Mouse (Mus musculus): ENCODE results near the gene Dusp22.

The Dusp22 gene

DNA sequence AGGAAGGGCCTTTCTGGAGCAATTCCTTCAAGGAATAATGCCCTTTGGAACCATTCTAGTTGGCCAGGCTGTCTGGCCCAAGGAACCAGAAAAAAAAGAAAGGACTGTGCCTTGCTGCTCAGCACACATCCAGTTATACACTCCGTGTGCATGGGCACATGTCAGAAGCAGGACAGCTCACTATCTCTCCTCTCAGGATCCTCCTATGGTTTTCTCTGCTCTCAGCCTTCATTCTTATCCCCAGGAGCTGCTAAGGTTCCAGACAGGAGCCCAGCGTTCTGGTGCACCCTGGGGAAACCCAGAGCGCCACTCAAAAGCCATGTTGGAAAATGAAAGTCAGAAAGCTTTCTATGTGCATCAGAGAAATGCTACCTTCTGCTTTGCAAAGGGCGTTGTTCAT is 55.8 kb downstream of the Dusp22 start:
- DNase-seq (ENCODE audit: low spot score) = no peak

DNA sequence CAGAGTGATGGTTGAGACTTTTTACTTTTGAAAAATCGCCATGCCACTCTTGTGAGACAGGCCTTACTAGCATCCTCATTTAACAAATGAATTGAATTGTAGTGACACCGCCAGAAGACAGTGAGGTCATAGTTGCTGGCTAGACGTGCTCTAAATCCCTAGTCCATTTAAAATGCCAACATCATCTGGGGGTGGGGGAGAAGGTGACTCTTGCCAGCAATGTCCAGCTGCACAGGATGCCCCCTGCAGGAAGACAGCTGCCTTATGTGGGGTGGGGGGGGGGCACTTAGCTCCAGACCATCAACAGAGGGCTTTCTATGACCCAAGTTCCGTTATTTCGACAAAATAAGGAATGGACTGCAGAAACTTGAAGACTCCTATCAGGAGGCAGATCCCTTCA is 56.8 kb downstream of the Dusp22 start:
- DNase-seq (ENCODE audit: low spot score) = no peak

DNA sequence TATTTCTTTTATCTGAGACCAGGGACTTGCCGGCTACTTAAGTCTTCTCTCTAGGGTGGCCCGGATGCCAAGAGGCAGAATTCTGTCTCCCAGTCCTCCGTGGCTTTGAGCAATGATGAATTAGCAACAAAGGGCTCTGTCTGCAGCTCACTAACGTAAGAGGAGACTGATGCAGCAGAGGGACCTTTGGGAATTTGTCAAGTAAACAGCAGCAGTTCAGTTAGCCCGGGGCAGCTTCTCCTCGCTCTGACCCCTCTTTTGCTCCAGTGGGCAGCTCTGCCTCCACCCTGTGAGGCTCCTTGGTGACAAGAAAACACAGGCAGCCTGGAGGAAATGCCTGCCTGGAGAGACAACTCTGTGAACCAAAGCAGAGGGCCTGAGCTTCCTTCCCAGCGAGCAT is 62.8 kb downstream of the Dusp22 start:
- no peak for DNase-seq (ENCODE audit: low spot score)

DNA sequence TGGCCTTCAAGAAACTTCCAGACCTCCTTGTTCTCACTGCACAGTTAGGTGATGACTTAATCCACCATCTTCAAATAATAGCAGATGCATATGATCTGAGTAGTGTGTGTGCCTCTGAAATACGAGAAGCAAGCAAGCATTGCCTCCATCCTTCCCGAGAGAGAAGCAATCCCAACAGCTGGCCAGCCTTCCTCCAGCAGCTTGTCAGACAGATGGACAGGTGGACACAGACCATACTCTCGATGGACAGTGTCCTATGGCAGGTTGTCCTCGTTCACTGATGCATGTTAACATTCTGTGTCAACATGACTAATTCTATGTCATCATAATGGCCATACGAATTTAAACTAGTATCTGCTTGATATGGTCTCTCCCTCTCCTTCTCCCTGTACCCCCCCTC is 63.5 kb downstream of the Dusp22 start:
- no peak for DNase-seq (ENCODE audit: low spot score)

DNA sequence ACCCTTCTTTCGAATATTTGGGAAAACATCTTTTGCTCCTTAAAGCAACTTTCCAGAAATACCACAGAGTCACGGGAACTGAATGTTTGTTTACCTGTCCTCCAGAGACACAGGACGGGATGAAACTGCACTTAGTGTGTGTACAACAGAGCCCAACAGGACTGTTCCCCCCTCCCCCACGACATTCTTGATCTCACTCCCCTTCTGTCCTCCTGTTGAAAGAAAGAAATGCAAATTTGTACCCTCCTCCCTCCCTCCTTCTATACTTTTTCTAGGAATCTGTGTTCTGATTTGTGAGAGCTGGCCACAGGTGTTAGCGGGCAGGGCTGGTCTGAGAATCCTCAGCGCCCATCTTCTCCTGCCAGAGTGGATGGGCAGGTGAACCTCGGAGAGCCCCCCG is 64.1 kb downstream of the Dusp22 start:
- DNase-seq (ENCODE audit: low spot score) = no peak

DNA sequence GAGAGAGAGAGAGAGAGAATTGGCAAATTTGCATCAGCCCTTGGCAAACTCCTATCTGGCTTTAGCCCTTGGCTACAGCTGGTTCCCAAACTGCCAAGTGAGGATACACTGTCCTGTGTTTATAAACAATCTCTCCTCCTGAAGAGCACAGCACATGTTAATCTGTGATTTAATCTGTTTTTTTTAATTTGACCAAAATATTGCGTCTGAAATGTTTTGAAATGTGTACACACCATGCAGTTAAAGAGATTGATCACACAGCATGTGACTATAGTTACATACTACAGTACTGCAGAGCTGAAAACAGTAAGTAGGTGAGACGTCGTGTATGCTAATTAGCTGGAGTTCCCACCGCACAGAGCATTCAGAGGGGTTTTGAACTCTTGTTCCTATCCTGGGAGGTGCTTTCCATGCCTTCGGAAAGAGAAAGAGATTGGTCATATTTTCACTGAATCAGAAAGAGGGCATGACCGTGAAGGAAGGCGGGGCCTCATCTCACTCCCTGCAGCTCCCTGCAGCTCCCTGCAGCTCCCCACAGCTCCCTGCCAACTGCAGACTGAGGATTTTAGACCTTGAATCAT is 65.0 kb downstream of the Dusp22 start:
- DNase-seq (ENCODE audit: low spot score) = no peak

DNA sequence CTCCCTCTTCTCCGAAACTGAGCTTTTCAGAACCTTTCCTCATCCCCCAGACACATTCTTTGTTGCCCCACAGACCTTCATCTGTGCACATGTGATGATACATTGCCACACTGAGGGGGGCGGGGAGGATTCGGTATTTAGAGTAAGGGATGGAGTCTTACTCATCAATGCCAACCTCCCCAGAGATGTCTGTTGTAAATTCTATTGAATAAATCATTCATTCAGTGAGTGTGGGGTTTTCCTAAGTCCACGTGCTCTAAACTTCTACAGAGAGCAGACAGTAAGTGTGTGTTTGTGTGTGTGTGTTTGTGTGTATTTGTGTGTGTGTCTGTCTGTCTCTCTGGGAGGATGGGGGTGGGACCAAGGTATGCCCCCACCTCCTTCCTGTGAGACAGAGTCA is 67.1 kb downstream of the Dusp22 start:
- DNase-seq (ENCODE audit: low spot score) = no peak

DNA sequence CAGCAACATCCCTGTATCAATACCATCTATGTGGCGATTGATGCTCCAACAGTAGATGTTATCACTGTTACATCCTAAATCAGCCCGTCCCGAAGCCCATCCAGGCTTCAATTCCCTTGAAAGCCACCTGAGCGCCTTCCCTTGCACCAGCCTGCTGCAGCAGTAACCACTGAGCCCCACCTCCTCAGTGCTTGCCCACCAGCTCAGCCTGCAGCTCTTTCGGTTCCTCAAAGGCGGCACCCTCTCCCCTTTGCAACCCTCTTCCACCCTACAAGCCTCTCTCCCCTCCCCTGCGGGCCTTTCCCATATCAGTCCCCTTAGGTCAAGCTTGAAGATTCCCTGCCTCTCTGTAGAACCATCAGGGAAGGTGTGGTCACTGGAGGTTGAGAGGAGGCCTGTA is 68.4 kb downstream of the Dusp22 start:
- DNase-seq (ENCODE audit: low spot score) = no peak

DNA sequence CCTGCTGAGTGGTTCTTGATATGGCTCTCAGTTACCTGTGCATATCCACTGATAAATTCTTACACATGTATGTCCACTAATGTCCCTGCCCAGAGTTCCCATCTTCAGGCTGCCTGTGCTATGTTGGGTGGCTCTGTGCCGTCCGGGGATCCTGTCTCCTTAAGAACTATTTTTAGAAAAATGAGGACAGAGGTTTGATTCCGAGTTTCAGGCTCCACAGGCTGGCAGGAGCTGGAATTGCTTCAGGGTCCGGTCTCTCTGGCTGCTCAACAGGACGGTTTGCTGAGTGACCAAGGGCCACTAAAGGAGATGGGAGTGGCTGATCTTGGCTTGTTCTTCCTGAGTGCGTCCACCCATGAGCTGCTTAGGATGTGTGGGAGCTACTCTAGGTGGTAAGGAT is 69.4 kb downstream of the Dusp22 start:
- no peak for DNase-seq (ENCODE audit: low spot score)

DNA sequence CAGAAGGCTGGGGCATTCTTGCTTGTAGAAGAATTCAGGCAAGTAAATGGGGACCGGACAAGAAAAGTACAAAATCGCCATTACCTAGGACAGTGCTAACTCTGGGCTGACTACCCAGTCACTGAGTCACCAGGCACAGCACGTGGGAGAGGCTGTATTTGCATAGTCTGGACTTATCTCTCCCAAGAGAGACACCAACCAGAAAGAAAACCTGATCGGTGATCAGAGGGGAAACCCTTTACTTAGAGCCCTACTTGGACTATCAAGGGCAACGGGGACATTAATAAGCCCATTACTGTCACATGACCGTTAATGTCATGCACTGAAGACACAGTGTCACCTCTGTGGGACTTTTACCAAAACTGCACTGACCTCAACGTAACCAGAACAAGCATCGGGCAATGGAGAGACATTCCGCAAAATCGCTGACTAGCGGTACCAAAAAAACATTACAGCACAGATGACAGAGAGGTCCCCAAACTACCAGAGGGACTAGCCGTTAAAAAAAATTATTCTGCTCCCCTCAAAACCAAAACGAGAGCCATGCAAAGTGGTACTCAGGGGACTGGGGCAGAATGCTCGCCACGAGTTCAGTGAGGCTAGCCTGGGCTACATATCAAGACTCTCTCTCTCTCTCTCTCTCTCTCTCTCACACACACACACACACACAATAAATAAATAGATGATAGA is 70.5 kb downstream of the Dusp22 start:
- DNase-seq (ENCODE audit: low spot score) = no peak

DNA sequence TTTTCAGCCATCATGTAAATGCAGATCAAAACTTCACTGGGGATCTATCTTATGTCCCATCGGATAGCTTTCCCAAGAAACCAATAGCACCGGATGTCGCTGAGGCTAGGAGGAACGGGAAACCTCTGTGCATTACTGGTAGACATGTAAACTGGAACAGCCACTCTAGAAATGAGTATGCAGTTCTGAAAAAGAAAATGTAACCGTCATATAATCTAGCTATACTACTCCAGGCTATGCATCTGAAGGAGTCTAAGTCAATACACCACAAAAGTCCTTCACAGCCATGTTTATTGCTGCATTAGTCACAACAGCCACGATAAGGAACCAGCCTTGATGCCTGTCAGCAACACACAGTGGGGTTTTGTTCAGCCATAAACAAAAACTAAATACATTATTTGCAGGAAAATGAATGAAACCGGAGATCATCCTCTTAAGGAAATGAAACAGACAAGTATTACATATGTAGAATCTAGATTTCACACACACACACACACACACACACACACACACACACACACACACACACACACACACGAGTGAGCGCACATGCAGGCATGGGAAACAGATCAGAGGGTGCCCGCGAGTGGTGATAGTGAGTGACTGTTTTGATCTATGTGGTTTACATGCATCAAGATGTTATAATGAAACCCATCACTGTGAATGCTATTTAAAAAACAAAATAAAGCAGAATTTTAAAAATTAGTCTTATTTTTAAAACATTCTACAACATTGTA is 73.1 kb downstream of the Dusp22 start:
- DNase-seq (ENCODE audit: low spot score) = peak; percentile 44

DNA sequence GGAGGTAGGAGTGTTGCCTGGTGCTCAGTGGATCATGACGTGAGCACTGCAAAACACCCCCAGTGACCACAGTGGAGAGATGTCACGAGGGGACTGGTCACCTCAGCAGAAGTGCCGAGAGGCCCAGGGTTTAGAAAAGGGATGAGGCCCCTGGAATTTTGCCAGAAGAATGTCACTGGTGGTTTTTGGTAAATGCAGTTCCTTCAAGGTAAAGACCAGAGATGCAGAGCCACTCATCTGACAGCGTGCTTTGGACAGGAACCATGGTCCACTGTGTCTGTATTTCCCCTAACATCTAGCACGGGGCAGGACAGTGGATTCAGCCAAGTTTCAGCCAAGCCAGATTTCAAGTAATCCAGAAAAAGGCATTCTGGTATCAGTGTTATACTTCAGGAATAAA is 76.9 kb downstream of the Dusp22 start:
- no peak for DNase-seq (ENCODE audit: low spot score)

DNA sequence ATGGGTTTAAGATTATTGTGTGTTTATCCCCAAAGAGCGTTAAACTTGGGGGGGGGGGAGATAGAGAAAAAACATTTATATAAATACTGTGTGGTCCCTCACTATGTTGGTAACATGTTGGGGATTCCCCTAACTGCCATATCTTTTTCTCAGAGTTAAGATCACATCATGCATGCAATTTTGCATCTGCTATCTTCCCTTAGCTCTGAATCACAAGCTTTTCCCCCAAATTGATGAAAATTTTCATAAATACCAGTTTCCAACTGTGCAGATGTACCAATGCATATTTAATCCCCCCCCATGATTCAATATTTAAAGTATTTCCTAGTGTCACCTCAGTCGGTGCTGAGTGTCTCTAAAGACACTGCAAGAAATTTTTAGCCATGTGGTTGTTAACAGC is 77.5 kb downstream of the Dusp22 start:
- DNase-seq (ENCODE audit: low spot score) = no peak

DNA sequence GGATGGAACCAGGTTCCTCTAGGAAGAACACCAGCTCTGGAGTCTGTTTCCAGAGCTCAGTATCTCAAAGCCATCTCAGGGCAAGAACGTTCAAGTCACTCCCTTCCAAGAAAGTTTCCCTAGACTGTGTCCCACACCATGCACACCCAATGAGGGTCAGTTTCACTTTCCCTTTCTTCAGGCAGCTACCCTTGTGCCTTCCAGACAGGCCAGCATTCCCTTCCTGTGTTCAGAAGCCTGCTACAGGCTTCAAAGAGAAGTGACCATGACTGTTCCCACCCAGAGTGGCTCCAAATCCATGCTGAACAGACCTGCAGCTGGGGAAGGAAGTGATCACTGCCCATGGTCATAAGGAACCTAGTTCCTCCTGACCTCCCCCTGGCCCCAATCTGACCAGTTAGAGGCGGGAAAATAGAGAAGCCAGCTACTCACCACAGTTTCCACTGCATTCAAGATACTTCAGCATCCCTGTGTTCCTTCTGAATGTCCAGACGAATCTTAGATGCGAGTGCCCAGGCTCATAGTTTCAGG is 78.6 kb downstream of the Dusp22 start:
- no peak for DNase-seq (ENCODE audit: low spot score)

DNA sequence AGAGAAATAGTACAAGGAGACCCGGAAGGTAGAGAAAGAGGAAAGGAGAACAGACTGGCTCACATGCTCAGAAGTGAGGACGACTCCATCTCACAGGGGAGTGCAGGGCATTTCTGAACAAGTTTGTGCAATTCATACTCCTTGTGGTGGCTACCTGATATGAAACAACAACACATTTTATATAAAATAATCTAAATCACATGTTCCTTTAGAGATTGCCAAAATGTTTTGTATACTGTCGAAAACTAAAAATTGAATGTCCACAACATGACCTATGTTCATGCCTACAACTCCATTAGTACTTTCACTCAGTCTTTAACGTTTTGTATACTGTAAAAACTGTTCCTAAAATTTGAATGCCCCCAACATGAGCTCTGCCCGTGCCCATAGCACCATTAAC is 81.4 kb downstream of the Dusp22 start:
- no peak for DNase-seq (ENCODE audit: low spot score)

DNA sequence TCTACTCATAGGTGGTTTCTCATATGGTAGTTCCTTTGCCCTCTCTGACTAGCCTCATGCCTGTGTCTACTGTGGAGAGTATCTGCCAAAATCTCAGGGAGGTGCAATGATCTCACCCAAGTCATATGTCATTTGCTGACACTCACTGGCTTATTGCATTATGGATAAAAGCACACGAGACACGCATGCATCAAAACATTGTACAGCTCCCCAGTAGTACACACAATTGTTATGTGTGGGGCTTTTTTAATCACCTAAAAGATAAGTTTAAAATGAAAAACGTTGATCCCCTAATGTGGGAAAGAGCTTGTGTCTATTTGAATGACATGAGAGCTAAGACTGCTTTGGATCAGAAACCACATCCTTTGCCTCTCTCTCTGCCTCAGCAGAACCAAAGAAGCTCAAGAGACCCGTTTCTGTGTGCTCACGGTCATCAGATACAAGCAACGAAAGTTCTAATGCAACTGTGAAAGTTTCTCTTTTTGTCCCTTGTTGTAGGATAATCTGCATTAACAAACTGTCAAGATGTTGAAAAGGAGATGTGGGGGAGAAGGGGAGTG is 82.7 kb downstream of the Dusp22 start:
- DNase-seq (ENCODE audit: low spot score) = peak; percentile 42

DNA sequence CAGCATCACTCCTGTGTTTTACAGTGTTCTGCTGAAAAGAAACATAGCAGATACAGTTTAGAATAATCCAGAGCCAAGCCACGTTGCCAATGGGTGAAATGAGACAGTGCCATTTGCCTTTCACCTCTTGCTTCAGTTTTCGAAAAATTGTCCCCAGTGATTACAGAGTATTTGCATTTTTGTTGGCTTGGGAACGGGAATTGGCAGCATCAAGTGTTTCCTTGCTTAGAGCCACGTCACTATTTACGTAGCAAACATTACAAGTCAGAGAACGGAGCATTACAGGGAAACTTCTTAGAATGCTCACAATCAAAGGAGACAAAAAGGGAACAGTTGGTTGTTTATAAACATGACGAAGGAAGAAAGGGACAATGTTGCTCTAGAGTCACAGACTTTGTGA is 85.3 kb downstream of the Dusp22 start:
- no peak for DNase-seq (ENCODE audit: low spot score)

DNA sequence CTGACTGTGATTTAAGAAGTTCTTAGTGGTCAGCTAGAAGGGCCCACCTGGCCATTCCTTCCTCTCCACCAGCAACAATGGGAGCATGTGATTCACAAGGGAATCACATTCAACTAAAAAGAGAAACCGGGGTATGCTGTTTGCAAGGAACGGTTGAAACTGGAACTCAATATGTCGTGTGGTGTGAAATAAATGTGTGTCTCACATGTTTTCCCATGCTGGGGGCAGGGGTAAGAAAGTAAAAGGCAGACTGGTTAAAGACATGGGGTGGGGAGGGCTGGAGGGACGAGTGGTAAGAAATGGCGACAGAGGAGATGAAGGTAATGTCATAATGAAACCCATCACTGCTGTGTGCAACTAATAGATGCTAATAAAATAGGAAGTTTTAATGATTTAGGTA is 87.3 kb downstream of the Dusp22 start:
- no peak for DNase-seq (ENCODE audit: low spot score)

DNA sequence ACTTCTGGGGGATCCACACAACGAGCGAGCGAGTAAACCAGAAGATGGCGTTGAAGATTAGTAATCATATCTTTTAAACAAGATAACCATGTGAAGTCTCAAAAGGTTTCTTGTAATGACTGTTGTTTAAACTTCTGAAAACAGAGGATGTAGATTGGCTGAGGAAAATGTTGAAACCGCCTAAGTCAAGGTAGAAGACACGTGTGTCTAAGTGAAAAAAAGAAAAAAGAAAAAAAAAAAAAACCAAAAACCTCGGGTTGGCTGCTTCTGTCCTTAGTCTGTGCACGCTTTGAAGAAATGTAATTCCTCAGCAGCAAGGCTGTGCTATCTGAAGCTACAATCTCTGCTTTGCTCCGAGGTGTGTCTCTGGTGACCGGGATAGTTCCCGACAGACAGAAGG is 87.7 kb downstream of the Dusp22 start:
- DNase-seq (ENCODE audit: low spot score) = peak; percentile 8

DNA sequence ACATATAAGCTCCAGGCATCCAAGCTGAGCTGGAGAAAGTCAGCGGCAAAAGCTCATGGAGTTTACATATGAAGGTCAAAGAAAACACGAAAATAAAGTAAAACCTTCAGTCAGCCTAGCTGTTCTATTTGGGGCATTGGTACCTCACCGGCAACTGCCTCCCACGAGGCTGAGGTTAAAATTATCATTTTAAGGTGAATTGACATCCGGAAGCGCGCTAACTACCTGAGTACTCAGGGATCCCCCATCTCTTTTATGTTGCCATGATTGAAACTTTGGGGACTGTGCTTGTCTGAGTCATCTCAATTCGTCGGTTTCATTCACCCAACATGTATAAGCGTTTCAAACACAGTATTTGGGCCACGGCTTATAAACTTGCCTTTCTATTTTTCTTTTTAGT is 88.5 kb downstream of the Dusp22 start:
- peak; percentile 47 for DNase-seq (ENCODE audit: low spot score)

DNA sequence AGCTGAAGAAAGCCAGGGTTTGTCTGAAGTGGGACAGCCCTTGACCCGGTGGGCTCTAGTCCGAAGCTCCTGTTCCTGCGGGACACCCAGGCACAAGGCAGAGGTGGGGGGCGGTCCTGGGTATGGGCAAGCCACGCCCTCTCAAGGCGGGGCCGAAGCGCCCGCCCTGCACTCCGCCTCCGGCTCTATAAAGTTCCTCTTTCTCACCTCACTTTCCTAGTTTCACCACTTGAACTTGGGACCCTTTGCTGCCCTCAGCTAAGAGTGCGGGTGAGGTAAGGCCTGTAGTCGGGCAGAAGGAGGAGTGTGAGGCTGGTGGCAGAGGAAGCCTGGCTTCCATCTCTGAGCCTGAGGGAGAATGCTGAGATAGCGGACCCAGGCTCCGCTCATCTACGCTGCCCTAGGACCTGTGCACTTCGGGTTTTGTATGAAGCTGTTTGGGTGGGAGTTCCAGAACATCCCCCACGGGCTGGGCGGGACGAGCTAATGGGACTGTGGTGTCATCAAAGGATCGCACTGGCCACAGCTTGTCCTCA is 89.3 kb downstream of the Dusp22 start, which contains the start of gene Irf4:
TSS of gene Irf4 (plus strand) at position 206 of the 536 bp plus-strand sequence.
- DNase-seq (ENCODE audit: low spot score) = peak; percentile 56

DNA sequence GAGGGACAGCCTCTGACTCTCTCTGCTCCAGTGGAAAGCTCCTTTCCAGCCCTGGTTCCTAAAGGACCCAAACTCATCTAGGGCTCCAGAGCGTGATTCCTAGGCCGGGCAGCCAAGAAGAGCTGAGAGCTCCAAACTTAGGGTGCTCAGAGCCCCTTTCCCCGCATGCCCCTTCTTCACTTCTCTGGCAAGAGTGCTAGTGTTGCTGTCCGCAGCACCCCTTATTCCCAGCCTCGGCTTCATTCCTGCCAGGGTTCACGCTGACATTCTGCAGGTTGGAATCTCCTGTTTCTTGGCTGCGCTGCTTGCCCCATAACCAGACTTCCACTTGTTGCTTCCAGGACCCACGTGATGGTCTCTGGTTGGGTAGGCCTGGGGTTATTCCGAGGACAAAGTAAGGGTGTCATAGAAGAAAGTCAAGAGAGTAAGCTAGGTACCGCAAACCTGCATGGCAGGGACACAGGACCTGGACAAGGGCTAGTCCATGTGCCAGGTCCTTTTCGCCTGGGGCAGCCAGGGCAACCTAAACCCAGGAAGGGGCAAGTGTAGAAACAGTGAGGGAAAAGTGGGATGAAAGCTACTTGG is 89.8 kb downstream of the Dusp22 start:
- no peak for DNase-seq (ENCODE audit: low spot score)

All from T-cell, adult 2 months (primary cell).